Mouse (Mus musculus) forebrain, embryonic 12.5 days (tissue): ENCODE measurements at regions not wholly inside any gene's neighbourhood (a gene's known extent, or its start where the extent isn't known, plus 50 kb on each side); places are given as distances from the start of the nearest gene placed in this dataset.

Experiments used
- ATAC-seq: fragments of 200-750 bp; cut with Nextera tagmentation; 2 replicates; pipeline ENCODE4 v1.8.0; 2017; ENCODE audit warnings: moderate TSS enrichment; ENCODE audit not compliant: low FRiP score
- H3K27ac ChIP-seq: fragments of 300-500 bp; sonication (generic); 2 replicates; pipeline ENCODE4 v1.5.1; 2016; ENCODE audit warnings: mild to moderate bottlenecking
- H3K27me3 ChIP-seq: fragments of 300-500 bp; sonication (generic); 2 replicates; pipeline ENCODE4 v1.6.1; 2016; ENCODE audit warnings: mild to moderate bottlenecking
- H3K36me3 ChIP-seq: fragments of 300-500 bp; sonication (generic); replicated peaks from 2 replicates; pipeline ENCODE4 v1.6.1; 2016; ENCODE audit warnings: mild to moderate bottlenecking
- H3K4me1 ChIP-seq: fragments of 300-500 bp; sonication (generic); 2 replicates; pipeline ENCODE4 v1.6.1; 2016
- H3K4me2 ChIP-seq: fragments of 300-500 bp; sonication (generic); 2 replicates; pipeline ENCODE4 v1.6.1; 2016; ENCODE audit warnings: mild to moderate bottlenecking, moderate library complexity
- H3K4me3 ChIP-seq: fragments of 300-500 bp; sonication (generic); replicated peaks from 2 replicates; pipeline ENCODE4 v1.5.1; 2016; ENCODE audit warnings: mild to moderate bottlenecking
- H3K9ac ChIP-seq: fragments of 300-500 bp; sonication (generic); 2 replicates; pipeline ENCODE4 v1.6.1; 2016; ENCODE audit warnings: mild to moderate bottlenecking
- H3K9me3 ChIP-seq: fragments of 300-500 bp; sonication (generic); 2 replicates; pipeline ENCODE4 v1.6.1; 2016
- WGBS: fragments of 180-500 bp; shearing (Covaris S2); methylation state at CpG from one replicate; pipeline ENCODE4 v1.1.7; 2016; 5-methylcytosine and 5-hydroxymethylcytosine counted together

DNA sequence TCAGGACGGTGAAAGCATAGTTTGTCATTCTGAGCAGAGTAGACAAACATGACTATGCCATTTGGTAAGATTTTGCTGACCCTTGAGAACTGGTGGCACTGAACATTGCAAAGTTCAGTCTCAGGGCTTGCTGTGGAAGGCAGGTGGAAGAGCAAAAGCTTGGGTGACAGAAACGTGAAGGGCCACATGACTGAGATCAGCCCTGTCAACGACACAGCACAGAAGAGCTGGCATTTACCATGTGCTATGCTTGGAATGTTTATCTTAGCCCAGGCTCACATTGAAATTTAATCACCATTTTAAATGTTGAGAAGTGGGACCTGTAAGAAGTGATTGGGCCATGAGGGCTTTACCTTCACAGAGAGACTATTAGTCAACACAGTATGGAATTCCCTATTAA is 81.7 kb upstream of the 2610301B20Rik start:
- H3K4me1 ChIP-seq = no peaks in the 10 kb centered on the region
- H3K27me3 ChIP-seq = no peaks in the 10 kb centered on the region
- H3K27ac ChIP-seq = no peak overlapping the region
- WGBS = 88% methylated on average over 3 of the region's 3 CpGs
- H3K4me3 ChIP-seq = no peak overlapping the region
- no peak overlapping the region for H3K9ac ChIP-seq
- H3K4me2 ChIP-seq = no peak overlapping the region
- H3K36me3 ChIP-seq = no peaks in the 10 kb centered on the region
- no peaks in the 10 kb centered on the region for H3K9me3 ChIP-seq
- ATAC-seq = no peak

DNA sequence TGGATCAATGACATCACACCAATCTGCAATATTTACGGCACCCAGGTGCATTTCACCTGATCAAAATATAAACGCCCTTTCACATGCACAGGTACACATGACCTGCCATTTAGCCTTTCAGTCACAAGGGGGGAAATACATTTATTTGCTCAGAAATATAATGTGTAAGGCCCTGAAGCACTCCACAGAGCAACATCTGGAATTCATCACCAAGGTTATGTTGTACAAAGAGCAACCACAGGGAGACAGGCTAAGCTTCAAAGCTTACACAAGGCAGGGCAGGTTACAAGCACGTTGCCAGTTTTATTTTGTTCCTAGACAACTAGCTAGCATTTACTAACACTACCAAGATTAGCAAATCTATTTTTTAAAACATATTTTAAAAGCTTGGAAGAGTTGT is 79.8 kb upstream of the 2610301B20Rik start:
- Histone ChIP-seq H3K4me3 (no peak overlapping the region), H3K27me3 (no peaks in the 10 kb centered on the region), H3K27ac (no peak overlapping the region), H3K4me1 (no peaks in the 10 kb centered on the region), H3K4me2 (no peak overlapping the region), H3K9me3 (no peaks in the 10 kb centered on the region), H3K9ac (no peak overlapping the region), H3K36me3 (no peaks in the 10 kb centered on the region)
- no peak for ATAC-seq
- 77% methylated on average over 3 of the region's 3 CpGs for WGBS

DNA sequence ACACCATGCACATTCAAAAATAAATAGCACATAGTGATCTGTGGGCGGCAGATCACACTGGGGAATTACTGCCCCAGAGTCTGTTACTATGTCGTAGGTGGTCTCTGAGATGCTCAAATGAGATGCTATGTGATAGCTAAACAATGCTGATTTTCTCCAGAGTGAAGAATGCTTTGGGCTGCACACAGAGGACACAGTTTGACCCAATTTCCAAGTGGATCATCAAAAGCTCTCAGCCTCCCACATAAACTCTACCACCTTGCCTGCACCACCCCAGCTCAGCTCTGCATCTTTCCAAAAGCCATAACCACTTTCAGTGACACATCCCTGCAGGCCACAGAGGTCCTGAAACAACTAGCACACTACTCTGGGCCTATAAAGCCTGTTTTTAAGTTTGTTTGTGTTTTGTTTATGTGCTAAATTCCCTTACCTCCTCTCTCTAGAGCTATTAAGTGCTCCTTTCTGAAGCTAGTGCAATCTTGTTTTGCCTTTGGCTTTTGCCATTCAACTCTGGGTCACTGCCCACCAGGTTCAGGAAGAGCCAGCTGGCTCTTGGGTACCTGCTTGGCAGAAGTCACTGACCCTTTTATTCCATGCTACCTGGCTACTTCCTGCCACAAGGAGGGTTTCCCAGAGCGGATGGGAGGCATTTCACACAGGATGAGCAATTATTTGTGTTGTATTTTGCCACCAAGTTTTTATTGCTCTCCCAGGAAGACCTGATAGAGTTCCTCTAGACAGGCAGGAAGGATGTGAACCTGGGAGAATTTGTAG is 73.3 kb upstream of the 2610301B20Rik start:
- WGBS = 82% methylated on average over 3 of the region's 3 CpGs
- H3K9me3 ChIP-seq = no peaks in the 10 kb centered on the region

DNA sequence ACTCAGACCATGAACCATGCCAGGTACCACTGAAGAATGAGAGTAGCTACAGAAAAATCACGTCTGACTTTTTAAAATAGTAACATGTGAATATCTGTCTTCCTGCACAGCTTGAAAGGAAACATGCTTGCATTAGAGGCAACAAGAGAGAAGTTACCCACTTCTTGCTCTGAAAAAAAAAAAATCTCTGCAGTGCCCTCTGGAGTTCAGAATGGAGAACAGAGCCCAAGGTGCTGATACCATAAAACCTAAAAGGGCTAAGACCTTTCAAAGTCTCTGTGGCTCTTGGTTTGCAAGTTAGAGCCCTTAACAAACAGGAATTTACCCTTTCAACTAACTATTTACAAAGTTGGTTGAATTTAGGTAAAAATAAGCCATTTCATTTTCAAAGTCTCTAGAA is 69.6 kb upstream of the 2610301B20Rik start:
- no peak for ATAC-seq

More for the DNA sequence above, 73.3 kb upstream of the 2610301B20Rik start:
- Histone ChIP-seq H3K4me1 (no peaks in the 10 kb centered on the region), H3K4me3 (no peak overlapping the region), H3K4me2 (no peak overlapping the region), H3K9ac (no peak overlapping the region), H3K27ac (no peak overlapping the region), H3K36me3 (no peaks in the 10 kb centered on the region), H3K27me3 (no peaks in the 10 kb centered on the region)
- ATAC-seq = no peak

DNA sequence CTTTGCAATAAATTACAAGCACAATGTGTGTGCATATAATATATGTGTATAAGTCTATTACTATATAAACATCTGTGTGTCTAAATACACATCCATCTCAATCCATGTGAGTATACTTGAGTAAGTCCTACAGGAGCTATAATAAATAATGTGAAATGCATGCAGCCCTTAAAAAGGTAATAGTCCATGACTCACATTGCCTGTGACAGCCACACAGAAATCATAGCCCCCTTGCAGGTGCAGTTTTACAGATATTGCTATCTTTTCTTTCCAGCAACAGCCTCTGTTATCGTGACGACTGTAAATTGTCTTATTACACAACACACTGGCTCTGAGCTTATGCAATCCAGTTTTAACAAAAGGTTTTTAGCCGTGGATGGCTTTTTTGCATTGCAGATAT is 67.0 kb upstream of the 2610301B20Rik start:
- no peak for ATAC-seq
- H3K4me3 ChIP-seq = no peak overlapping the region
- no peaks in the 10 kb centered on the region for H3K9me3 ChIP-seq
- no peaks in the 10 kb centered on the region for H3K27me3 ChIP-seq
- no peak overlapping the region for H3K27ac ChIP-seq
- no peaks in the 10 kb centered on the region for H3K36me3 ChIP-seq
- H3K9ac ChIP-seq = no peak overlapping the region
- H3K4me1 ChIP-seq = no peaks in the 10 kb centered on the region
- H3K4me2 ChIP-seq = no peak overlapping the region
- WGBS = 74% methylated on average over 3 of the region's 3 CpGs

More for the DNA sequence above, 69.6 kb upstream of the 2610301B20Rik start:
- Histone ChIP-seq H3K9me3 (no peaks in the 10 kb centered on the region), H3K27me3 (no peaks in the 10 kb centered on the region), H3K9ac (no peak overlapping the region), H3K4me3 (no peak overlapping the region), H3K4me2 (no peak overlapping the region), H3K4me1 (no peaks in the 10 kb centered on the region), H3K36me3 (no peaks in the 10 kb centered on the region), H3K27ac (no peak overlapping the region)
- 21% methylated on average over 1 of the region's 1 CpGs for WGBS

DNA sequence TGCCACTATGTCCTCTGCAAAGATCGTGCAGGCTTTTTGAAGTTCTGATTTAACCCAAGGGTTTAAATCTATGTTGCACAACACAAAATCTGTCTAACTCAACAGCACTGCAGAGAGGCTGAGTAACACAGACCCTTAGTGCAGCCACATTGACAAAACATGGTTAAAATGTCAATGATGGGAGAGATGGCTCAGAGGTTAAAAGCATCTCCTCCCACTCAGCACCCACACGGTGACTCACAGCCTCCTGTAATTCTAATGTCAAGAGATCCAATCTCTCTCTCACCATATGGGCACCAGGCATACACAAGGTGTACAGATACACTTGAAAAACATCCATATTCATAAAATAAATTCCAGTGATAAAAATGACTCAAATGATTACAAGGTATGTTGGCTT is 61.4 kb upstream of the 2610301B20Rik start:
- Histone ChIP-seq H3K4me1 (no peaks in the 10 kb centered on the region), H3K36me3 (no peaks in the 10 kb centered on the region), H3K27me3 (no peaks in the 10 kb centered on the region), H3K4me3 (no peak overlapping the region), H3K4me2 (no peak overlapping the region), H3K9me3 (no peaks in the 10 kb centered on the region), H3K9ac (no peak overlapping the region), H3K27ac (no peak overlapping the region)
- ATAC-seq = no peak
- WGBS = 95% methylated on average over 2 of the region's 2 CpGs
